Mouse (Mus musculus): ENCODE results near the gene Gjb6. TPM values are rescaled to one million over a fixed set of nuclear protein-coding genes. Genes with fewer than 3 reads are reported as not detected.

Gene Gjb6
- polyA plus RNA-seq, 1 experiment from 2014 or later: 3.0 TPM

Other genes starting within 250 kb of the Gjb6 start
- gene Zmym2, start 247.0 kb downstream of the Gjb6 start, polyA plus RNA-seq (2014; fragmentation: Nextera tagmentation; extraction: Ambion mirVana): 62.5 and 63.3 TPM in 2 replicates
- gene Gja3, start 75.5 kb downstream of the Gjb6 start, polyA plus RNA-seq (2014; fragmentation: Nextera tagmentation; extraction: Ambion mirVana): 0.44 TPM in 1 of 2 replicates, not detected in the other
- 6.7 and 7.5 TPM in 2 replicates for gene Gjb2, start 28.9 kb downstream of the Gjb6 start, polyA plus RNA-seq (2014; fragmentation: Nextera tagmentation; extraction: Ambion mirVana)
- not detected in 2 replicates for gene Gm4491, start 17.7 kb downstream of the Gjb6 start, polyA plus RNA-seq (2014; fragmentation: Nextera tagmentation; extraction: Ambion mirVana)

Measured in midbrain, embryonic 11.5 days (tissue).